Mouse (Mus musculus) cortical plate, adult 2 months (tissue): ENCODE measurements around the gene Setx.
"Not testable (repeated sequence)": the region's sequence is repeated elsewhere in the genome, so short reads cannot be mapped to it uniquely, and the experiment has no call there.

Experiments used
- CTCF ChIP-seq: fragments of 200-500 bp; IDR thresholded peaks from 2 replicates; pipeline ENCODE4 v1.5.1; 2011; ENCODE audit warnings: mild to moderate bottlenecking, control low read depth, low read length; ENCODE audit not compliant: insufficient read depth; ENCODE audit errors: extremely low read depth
- POLR2A ChIP-seq: fragments of 200-500 bp; IDR thresholded peaks from 2 replicates; pipeline ENCODE4 v1.6.1; 2011; ENCODE audit warnings: mild to moderate bottlenecking, low read length, control low read depth; ENCODE audit not compliant: insufficient read depth; ENCODE audit errors: extremely low read depth

GRCm38 (mm10) chr2:29102416-29103377, 21.3 kb upstream of the Setx start:
- not testable (repeated sequence) for TF ChIP-seq CTCF, POLR2A
